Mouse (Mus musculus): ENCODE data around the gene Lin7a.

Lin7a gene

GRCm38 (mm10) chr10:107271321-107272130 is at the start of gene Lin7a:
Gene Lin7a, plus strand, starts transcription at chr10:107271686.
- no peak for DNase-seq (ENCODE audit: low spot score)

GRCm38 (mm10) chr10:107221726-107222125 is 49.8 kb upstream of the Lin7a start:
- DNase-seq (ENCODE audit: low spot score) = no peak

- DNase-seq (ENCODE audit: low spot score) = no peak
These were observed 48.9 kb upstream of the Lin7a start for GRCm38 (mm10) chr10:107222406-107223185.

- no peak for DNase-seq (ENCODE audit: low spot score)
These were observed 48.4 kb upstream of the Lin7a start for GRCm38 (mm10) chr10:107223186-107223440.

GRCm38 (mm10) chr10:107223821-107224220 is 47.7 kb upstream of the Lin7a start:
- no peak for DNase-seq (ENCODE audit: low spot score)

- DNase-seq (ENCODE audit: low spot score) = no peak
These were observed 46.7 kb upstream of the Lin7a start for GRCm38 (mm10) chr10:107224596-107225330.

- DNase-seq (ENCODE audit: low spot score) = no peak
These were observed 46.1 kb upstream of the Lin7a start for GRCm38 (mm10) chr10:107225331-107225835.

GRCm38 (mm10) chr10:107225871-107226270 is 45.6 kb upstream of the Lin7a start:
- no peak for DNase-seq (ENCODE audit: low spot score)

GRCm38 (mm10) chr10:107227901-107228300 is 43.6 kb upstream of the Lin7a start:
- no peak for DNase-seq (ENCODE audit: low spot score)

- DNase-seq (ENCODE audit: low spot score) = no peak
These were observed 42.7 kb upstream of the Lin7a start for GRCm38 (mm10) chr10:107228776-107229175.

- no peak for DNase-seq (ENCODE audit: low spot score)
These were observed 42.1 kb upstream of the Lin7a start for GRCm38 (mm10) chr10:107229416-107229815.

GRCm38 (mm10) chr10:107230081-107230850 is 41.2 kb upstream of the Lin7a start:
- DNase-seq (ENCODE audit: low spot score) = no peak

- no peak for DNase-seq (ENCODE audit: low spot score)
These were observed 40.7 kb upstream of the Lin7a start for GRCm38 (mm10) chr10:107230851-107231130.

GRCm38 (mm10) chr10:107231421-107232010 is 40.0 kb upstream of the Lin7a start:
- no peak for DNase-seq (ENCODE audit: low spot score)

- no peak for DNase-seq (ENCODE audit: low spot score)
These were observed 38.9 kb upstream of the Lin7a start for GRCm38 (mm10) chr10:107232491-107233110.

- DNase-seq (ENCODE audit: low spot score) = no peak
These were observed 38.3 kb upstream of the Lin7a start for GRCm38 (mm10) chr10:107233221-107233620.

GRCm38 (mm10) chr10:107233825-107234224 is 37.7 kb upstream of the Lin7a start:
- no peak for DNase-seq (ENCODE audit: low spot score)

GRCm38 (mm10) chr10:107234421-107235400 is 36.8 kb upstream of the Lin7a start:
- no peak for DNase-seq (ENCODE audit: low spot score)

GRCm38 (mm10) chr10:107235496-107235895 is 36.0 kb upstream of the Lin7a start:
- DNase-seq (ENCODE audit: low spot score) = no peak

GRCm38 (mm10) chr10:107236211-107236610 is 35.3 kb upstream of the Lin7a start:
- no peak for DNase-seq (ENCODE audit: low spot score)

All from c-Kit-positive CD71-positive TER-119-positive erythroid progenitor cells, embryonic 14.5 days (primary cell).